Mouse (Mus musculus) embryonic facial prominence, embryonic 11.5 days (tissue): ENCODE results near the gene Rnpep. TPM values are rescaled to one million over a fixed set of nuclear protein-coding genes. Genes with fewer than 3 reads are reported as not detected.
"Not testable (repeated sequence)": the region's sequence is repeated elsewhere in the genome, so short reads cannot be mapped to it uniquely, and the experiment has no call there.

Source experiments
- ATAC-seq: fragments of 200-750 bp; cut with Nextera tagmentation; replicated peaks from 2 replicates; pipeline ENCODE4 v1.8.0; 2017; ENCODE audit warnings: low read depth; ENCODE audit not compliant: insufficient number of reproducible peaks, low FRiP score, low TSS enrichment
- DNase-seq: peaks from one replicate; pipeline ENCODE4 v3.0.0-alpha.2; 2015; ENCODE audit warnings: low spot score
- H3K27ac ChIP-seq: fragments of 300-500 bp; sonication (generic); replicated peaks from 2 replicates; pipeline ENCODE4 v1.5.1; 2014; ENCODE audit warnings: mild to moderate bottlenecking, low read depth, low read length, control low read depth
- H3K27me3 ChIP-seq: fragments of 300-500 bp; sonication (generic); 2 replicates; pipeline ENCODE4 v1.6.1; 2014; ENCODE audit warnings: mild to moderate bottlenecking, low read length, moderate library complexity, mixed read lengths; ENCODE audit not compliant: control insufficient read depth, insufficient read depth
- H3K36me3 ChIP-seq: fragments of 300-500 bp; sonication (generic); replicated peaks from 2 replicates; pipeline ENCODE4 v1.6.1; 2014; ENCODE audit warnings: low read depth, mild to moderate bottlenecking, low read length, moderate library complexity, mixed read lengths; ENCODE audit not compliant: control insufficient read depth, insufficient read depth
- H3K4me1 ChIP-seq: fragments of 300-500 bp; sonication (generic); 2 replicates; pipeline ENCODE4 v1.6.1; 2014; ENCODE audit warnings: low read length, mixed read lengths; ENCODE audit not compliant: control insufficient read depth, insufficient read depth
- H3K4me2 ChIP-seq: fragments of 300-500 bp; sonication (generic); 2 replicates; pipeline ENCODE4 v1.6.1; 2014; ENCODE audit warnings: low read depth, mild to moderate bottlenecking, control low read depth, low read length, moderate library complexity
- H3K4me3 ChIP-seq: fragments of 300-500 bp; sonication (generic); 2 replicates; pipeline ENCODE4 v1.5.1; 2014; ENCODE audit warnings: low read depth, low read length, control low read depth
- H3K9ac ChIP-seq: fragments of 300-500 bp; sonication (generic); replicated peaks from 2 replicates; pipeline ENCODE4 v1.6.1; 2014; ENCODE audit warnings: mild to moderate bottlenecking, control low read depth, low read length
- H3K9me3 ChIP-seq: fragments of 300-500 bp; sonication (generic); replicated peaks from 2 replicates; pipeline ENCODE4 v1.6.1; 2016; ENCODE audit warnings: mild to moderate bottlenecking, low read length, inconsistent platforms, mixed read lengths; ENCODE audit not compliant: control insufficient read depth
- WGBS: fragments of 180-500 bp; shearing (Covaris S2); extraction: QIAGEN DNeasy Blood & Tissue Kit; methylation state at CpG from one replicate; pipeline ENCODE4 v1.1.7; 2014; 5-methylcytosine and 5-hydroxymethylcytosine counted together
- polyA plus RNA-seq: library from polyadenylated mRNA; unstranded; fragments of >200 nt; fragmentation: Nextera tagmentation; extraction: Ambion mirVana; gene quantifications from 2 replicates; pipeline ENCODE4 v1.2.1, GENCODE M21; 2014

Rnpep gene
- polyA plus RNA-seq, 1 experiment from 2014 or later, result 94.1 TPM

DNA sequence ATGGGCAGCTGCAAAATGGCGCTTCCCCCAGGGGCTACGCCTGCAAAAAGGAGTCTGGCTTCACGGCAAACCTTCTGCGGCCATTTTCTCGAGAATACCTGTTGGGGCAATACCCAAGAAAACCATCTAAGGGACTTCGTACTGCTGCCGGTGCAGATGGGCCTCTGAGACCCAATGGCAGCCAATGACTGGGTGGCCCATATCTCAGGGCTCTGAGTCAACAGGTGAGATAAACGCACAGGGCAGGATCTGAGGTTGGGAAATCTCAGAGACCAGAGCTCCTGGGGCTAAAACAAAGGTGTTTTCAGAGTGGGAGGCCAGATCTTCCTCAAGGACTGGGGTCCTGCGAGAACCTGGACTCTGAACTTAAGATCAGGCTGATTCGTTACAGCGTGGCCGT, 49.1 kb downstream of the Rnpep start:
- Histone ChIP-seq H3K27me3 (no peaks in the 10 kb centered on the region), H3K36me3 (no peaks in the 10 kb centered on the region), H3K27ac (no peak overlapping the region), H3K4me3 (no peak overlapping the region), H3K4me2 (no peak overlapping the region), H3K9ac (no peak overlapping the region), H3K9me3 (no peaks in the 10 kb centered on the region), H3K4me1 (no peaks in the 10 kb centered on the region)
- ATAC-seq, result no peak
- WGBS, result 88% methylated on average over 12 of the region's 12 CpGs
- DNase-seq, result no peak

DNA sequence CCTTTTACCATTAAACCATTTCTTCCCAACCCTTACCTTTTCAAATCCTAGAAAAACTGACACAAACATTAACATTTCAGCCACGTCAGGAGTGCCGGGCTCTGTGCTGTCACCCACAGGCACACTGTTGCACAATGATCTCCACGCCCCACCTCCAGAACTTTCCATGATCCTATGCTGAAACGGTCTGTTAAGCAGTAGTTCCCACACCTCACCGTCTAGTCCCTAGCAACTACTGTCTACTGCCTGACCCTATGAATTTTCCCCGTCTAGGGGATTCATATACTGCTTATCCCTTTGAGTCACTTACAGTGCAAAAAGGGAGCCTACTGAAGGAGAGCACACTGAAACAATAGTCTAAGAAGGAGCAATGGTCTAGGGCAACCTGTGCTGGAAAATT, 49.9 kb downstream of the Rnpep start:
- no peak for ATAC-seq

GRCm38 (mm10) chr1:135231878-135232277, 52.0 kb downstream of the Rnpep start:
- 79% methylated on average over 20 of the region's 20 CpGs for WGBS
- DNase-seq, H3K4me1 ChIP-seq, H3K9me3 ChIP-seq, H3K4me3 ChIP-seq, H3K36me3 ChIP-seq, H3K27ac ChIP-seq, H3K4me2 ChIP-seq, H3K27me3 ChIP-seq, ATAC-seq, H3K9ac ChIP-seq: not testable (repeated sequence)

More for the DNA sequence above, 49.9 kb downstream of the Rnpep start:
- Histone ChIP-seq H3K4me2 (no peak overlapping the region), H3K36me3 (no peaks in the 10 kb centered on the region), H3K4me1 (no peaks in the 10 kb centered on the region), H3K9me3 (no peaks in the 10 kb centered on the region), H3K27me3 (no peaks in the 10 kb centered on the region), H3K4me3 (no peak overlapping the region), H3K27ac (no peak overlapping the region), H3K9ac (no peak overlapping the region)
- 92% methylated on average over 6 of the region's 6 CpGs for WGBS
- DNase-seq, result no peak

GRCm38 (mm10) chr1:135227339-135227950, 56.4 kb downstream of the Rnpep start:
- no peak overlapping the region for H3K27ac ChIP-seq
- H3K4me2 ChIP-seq, result no peak overlapping the region
- no peaks in the 10 kb centered on the region for H3K27me3 ChIP-seq
- no peak overlapping the region for H3K9ac ChIP-seq
- no peaks in the 10 kb centered on the region for H3K36me3 ChIP-seq
- no peaks in the 10 kb centered on the region for H3K4me1 ChIP-seq
- DNase-seq (no peak), ATAC-seq (no peak)
- no peak overlapping the region for H3K4me3 ChIP-seq
- H3K9me3 ChIP-seq, result no peaks in the 10 kb centered on the region
- 82% methylated on average over 13 of the region's 13 CpGs for WGBS

DNA sequence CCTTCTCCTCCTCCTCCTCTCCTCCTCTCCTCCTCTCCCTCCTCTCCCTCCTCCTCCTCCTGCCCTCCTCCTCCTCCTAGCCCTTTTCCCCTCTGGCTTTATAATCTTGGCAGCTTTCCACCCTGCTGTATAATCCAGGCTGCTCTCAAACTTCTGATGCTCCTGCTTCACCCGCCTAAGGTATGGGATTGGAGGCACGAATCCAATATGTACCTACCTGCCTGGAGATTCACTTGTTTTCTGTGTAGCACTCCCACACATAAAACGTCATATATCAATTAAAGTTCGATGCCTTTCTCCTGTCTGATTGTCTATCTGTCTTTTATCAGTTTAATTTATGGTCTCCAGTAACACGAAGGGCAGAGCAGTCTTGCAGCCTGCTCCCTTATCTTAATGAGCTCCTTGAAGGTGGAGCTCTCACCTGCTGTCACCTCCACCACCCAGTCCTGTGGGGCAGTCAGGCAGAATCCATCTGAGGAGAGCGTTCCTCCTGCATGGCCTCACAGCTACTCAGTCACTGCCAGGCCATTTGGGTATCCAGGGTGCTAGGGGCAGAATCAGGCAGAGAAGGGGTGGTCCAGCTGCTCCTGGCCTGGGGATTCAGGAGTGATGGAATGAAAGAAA, 58.8 kb downstream of the Rnpep start:
- WGBS, result 73% methylated on average over 6 of the region's 6 CpGs
- Histone ChIP-seq H3K9me3 (no peaks in the 10 kb centered on the region), H3K4me2 (no peak overlapping the region), H3K27ac (no peak overlapping the region), H3K36me3 (no peaks in the 10 kb centered on the region), H3K4me1 (no peaks in the 10 kb centered on the region), H3K27me3 (no peaks in the 10 kb centered on the region), H3K9ac (no peak overlapping the region), H3K4me3 (no peak overlapping the region)
- DNase-seq (no peak), ATAC-seq (no peak)

DNA sequence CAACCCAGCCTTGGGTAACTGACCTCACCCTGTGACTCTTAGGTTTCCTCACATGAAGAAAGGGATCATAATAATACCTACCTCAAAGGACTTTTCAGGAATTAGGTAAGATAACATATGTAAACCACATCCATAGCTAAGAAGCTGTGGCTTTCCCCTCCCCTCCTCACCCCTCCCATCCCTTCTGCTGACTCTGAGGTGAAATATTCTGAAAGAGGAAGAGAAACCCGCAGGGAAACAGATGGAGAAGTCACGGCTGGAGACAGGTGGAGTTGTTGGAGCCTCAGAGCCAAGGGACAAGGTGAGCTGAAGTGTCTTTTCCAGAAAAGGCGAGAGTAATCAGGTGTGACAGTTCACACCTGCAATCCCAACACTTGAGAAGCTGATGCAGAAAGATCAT, 59.7 kb downstream of the Rnpep start:
- 79% methylated on average over 3 of the region's 3 CpGs for WGBS
- Histone ChIP-seq H3K9me3 (no peaks in the 10 kb centered on the region), H3K27ac (no peak overlapping the region), H3K4me3 (no peak overlapping the region), H3K27me3 (no peaks in the 10 kb centered on the region), H3K4me2 (no peak overlapping the region), H3K4me1 (no peaks in the 10 kb centered on the region), H3K9ac (no peak overlapping the region), H3K36me3 (no peaks in the 10 kb centered on the region)
- ATAC-seq (no peak), DNase-seq (no peak)

DNA sequence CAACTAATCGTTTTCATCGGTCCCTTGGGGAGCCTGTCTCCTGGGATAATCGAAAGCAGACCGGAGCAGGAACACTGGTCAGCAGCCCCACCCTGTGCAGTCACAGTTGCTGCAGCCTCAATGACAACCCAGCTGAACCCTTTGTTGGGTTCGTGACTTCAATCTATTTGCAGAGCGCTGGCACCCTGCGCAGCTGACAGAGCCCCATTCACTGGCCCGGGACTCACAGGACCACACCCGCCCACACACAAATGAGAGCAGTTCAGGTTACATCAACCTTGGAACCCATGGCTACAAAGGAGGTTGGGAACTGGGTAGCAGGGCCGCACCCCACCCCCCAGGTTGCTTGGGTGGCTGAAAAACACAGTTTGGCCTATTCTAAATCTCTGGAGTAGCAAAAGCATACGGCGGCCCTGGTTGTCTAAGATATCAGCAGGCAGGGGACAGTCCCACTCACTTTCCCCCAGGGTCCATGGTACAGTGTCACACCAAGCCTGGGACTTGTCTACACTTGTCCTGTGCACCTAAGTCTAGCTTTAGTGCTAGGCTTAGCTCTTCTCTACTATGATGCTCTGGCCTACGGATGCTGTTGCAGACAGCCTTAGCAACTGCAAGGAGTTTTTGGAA, 66.2 kb downstream of the Rnpep start:
- no peak for DNase-seq
- no peak overlapping the region; the same call in 1 of the 2 replicates for H3K4me2 ChIP-seq
- ATAC-seq, result no peak
- no peaks in the 10 kb centered on the region for H3K36me3 ChIP-seq
- H3K27me3 ChIP-seq, result no peaks in the 10 kb centered on the region
- no peak overlapping the region for H3K27ac ChIP-seq
- H3K4me3 ChIP-seq, result no peak overlapping the region
- H3K4me1 ChIP-seq, result no peaks in the 10 kb centered on the region; the same call in 1 of the 2 replicates
- H3K9ac ChIP-seq, result no peak overlapping the region; the same call in 1 of the 2 replicates
- H3K9me3 ChIP-seq, result no peaks in the 10 kb centered on the region
- 46% methylated on average over 13 of the region's 13 CpGs for WGBS
